Mouse (Mus musculus) MEL (cell line): ENCODE measurements around the gene Epb41l2.

ENCODE experiments used
- CTCF ChIP-seq, 3 experiments: IDR thresholded peaks in 2 of 3; conservative IDR thresholded peaks in 1 of 3; 2 replicates each; pipeline ENCODE4 v1.5.1; 2011 to 2012; ENCODE audit warnings: low read length in 3 of 3, low read depth in 2 of 3, mild to moderate bottlenecking in 2 of 3, improper control_type of control experiment in 1 of 3, inconsistent platforms in 1 of 3, mixed read lengths in 1 of 3, moderate library complexity in 1 of 3; ENCODE audit not compliant: control insufficient read depth in 1 of 3, insufficient read depth in 1 of 3, poor library complexity in 1 of 3, severe bottlenecking in 1 of 3
- POLR2A ChIP-seq, 2 experiments: IDR thresholded peaks; 2 replicates each; pipeline ENCODE4 v1.6.1; 2011 to 2012; ENCODE audit warnings: low read length in 2 of 2, mild to moderate bottlenecking in 2 of 2, control low read depth in 1 of 2, improper control_type of control experiment in 1 of 2, low read depth in 1 of 2, moderate library complexity in 1 of 2; ENCODE audit not compliant: control insufficient read depth in 1 of 2, insufficient read depth in 1 of 2, poor library complexity in 1 of 2
- USF2 ChIP-seq, 2 experiments: IDR thresholded peaks; 2 replicates each; pipeline ENCODE4 v1.6.1; 2011 to 2012; ENCODE audit warnings: improper control_type of control experiment in 2 of 2, low read length in 2 of 2, borderline replicate concordance in 1 of 2, inconsistent platforms in 1 of 2, low read depth in 1 of 2, mild to moderate bottlenecking in 1 of 2; ENCODE audit not compliant: insufficient read depth in 1 of 2
- ZKSCAN1 ChIP-seq: IDR thresholded peaks from 2 replicates; pipeline ENCODE4 v1.6.1; 2012; ENCODE audit warnings: low read depth, mild to moderate bottlenecking, inconsistent platforms, low read length, improper control_type of control experiment, moderate library complexity

GRCm38 (mm10) chr10:25384391-25384790 is 24.8 kb downstream of the Epb41l2 start:
- TF ChIP-seq CTCF (IDR thresholded peaks at IDR 0.05 in 2 of 3, conservative IDR thresholded peaks at IDR 0.05 in 1 of 3; ENCODE audit: control insufficient read depth in 1 of 3, insufficient read depth in 1 of 3, low read depth in 2 of 3, low read length in 3 of 3, poor library complexity in 1 of 3, severe bottlenecking in 1 of 3) (no peak), ZKSCAN1 (no peak), POLR2A (IDR thresholded peaks at IDR 0.05; ENCODE audit: control insufficient read depth in 1 of 2, insufficient read depth in 1 of 2, low read depth in 1 of 2, low read length in 2 of 2, poor library complexity in 1 of 2) (no peak), USF2 (IDR thresholded peaks at IDR 0.05; ENCODE audit: borderline replicate concordance in 1 of 2, insufficient read depth in 1 of 2, low read depth in 1 of 2, low read length in 2 of 2) (no peak)
